Mouse (Mus musculus): Measurements from ENCODE around the gene Hist1h4m.
"Not testable (repeated sequence)": the region's sequence is repeated elsewhere in the genome, so short reads cannot be mapped to it uniquely, and the experiment has no call there.

The Hist1h4m gene

DNA sequence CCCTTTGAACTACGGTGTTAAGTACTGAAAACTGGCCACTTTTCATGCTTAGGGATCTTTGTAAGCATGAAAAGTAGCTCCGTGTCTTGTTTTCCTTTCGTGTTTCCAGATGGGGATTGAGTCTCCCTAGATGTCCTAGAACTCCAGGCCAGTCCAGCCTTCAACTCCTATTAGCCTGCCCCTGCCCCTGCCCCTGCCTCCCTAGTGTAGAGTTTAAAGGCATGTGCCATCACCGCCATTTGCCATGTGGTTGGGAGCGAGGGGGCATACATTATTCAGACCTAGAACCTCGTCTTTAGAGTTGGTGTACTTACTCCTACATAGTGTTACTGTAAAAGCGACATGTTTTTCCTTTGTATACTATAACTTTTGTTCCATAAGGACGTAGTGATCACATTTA, 472 bp upstream of the Hist1h4m start:
- not testable (repeated sequence) for DNase-seq

DNA sequence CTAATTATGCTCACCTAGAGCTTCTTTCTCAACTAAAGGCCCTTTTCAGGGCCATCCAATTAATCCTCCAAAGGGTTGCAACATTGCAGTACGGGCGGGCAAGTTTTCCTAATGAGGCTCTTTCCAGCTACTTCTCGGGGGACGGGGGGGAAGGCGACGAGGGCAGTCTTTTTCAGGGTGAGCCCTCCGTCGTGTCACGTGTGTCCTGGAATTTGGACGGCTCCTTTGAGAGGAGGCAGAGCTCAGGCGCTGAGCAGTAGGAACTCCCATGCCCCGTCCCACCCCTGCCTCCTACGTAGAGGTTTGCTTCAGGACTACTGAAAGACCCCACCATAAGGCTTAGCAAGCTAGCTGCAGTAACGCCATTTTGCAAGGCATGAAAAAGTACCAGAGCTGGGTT, 546 bp downstream of the Hist1h4m start:
- DNase-seq, result not testable (repeated sequence)

DNA sequence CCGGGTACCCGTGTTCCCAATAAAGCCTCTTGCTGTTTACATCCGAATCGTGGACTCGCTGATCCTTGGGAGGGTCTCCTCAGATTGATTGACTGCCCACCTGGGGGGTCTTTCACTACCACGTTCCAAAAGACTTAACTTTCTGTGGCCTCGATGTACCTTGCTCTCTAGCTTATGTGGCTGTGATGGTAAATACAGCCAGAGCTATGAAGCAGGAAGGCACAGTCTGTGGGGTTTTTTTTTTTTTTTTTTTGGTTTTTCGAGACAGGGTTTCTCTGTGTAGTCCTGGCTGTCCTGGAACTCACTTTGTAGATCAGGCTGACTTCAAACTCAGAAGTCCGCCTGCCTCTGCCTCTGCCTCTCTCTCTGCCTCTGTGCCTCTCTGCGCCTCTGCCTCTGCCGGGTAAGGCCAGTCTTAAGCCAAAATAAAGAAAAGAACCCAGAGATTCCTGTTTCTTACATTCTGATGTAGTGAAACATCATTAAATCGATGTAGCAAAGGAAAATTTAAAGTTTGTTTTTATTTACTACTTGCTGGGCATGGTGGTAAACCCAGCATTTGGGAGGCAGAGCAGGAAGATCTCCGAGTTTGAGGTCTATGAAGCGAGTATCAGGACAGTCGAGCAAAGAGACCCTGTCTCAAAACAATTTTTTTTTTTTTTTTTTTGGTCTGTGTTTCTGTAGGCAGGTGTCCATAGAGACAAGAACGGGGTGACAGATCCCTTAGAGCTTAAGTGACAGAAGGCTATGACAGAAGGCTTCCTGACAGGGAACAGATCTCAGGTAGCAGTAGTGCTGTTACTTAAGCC, 8.7 kb downstream of the Hist1h4m start:
- not testable (repeated sequence) for DNase-seq

DNA sequence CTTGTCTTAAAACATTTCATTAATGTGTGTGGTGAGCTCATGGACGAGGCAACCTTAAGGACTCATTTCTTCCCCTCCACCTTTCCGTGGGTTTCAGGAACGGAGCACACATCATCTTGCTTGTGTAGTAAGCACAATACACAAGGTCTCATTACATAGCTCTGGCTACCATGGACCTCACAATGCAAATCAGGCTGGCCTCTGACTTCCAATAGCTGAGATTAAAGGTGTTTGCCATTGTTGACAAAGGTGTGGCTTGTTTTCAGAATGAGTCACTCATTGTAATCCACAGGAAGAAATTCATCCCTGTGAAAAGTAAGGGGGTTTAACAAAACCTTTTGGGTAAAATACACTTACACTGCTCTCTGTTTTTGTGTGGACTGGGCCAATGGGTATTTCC, 17.0 kb downstream of the Hist1h4m start:
- no peak for DNase-seq

DNA sequence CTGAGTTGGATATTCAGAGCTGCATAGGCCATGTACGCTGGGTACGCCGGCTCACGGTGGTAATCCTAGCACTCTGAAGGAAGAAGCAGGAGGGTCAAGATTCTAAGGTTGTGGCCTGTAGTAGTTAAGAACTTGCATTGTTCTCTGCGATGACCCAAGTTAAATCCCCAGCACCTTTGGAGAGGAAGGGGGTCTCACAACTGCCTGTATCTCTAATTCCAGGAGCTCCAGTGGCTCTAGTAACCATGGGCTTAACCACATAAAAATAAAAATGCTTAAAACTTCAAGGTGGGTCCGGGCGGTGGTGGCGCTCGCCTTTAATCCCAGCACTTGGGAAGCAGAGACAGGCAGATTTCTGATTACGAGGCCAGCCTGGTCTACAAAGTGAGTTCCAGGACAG, 18.8 kb downstream of the Hist1h4m start:
- no peak for DNase-seq

DNA sequence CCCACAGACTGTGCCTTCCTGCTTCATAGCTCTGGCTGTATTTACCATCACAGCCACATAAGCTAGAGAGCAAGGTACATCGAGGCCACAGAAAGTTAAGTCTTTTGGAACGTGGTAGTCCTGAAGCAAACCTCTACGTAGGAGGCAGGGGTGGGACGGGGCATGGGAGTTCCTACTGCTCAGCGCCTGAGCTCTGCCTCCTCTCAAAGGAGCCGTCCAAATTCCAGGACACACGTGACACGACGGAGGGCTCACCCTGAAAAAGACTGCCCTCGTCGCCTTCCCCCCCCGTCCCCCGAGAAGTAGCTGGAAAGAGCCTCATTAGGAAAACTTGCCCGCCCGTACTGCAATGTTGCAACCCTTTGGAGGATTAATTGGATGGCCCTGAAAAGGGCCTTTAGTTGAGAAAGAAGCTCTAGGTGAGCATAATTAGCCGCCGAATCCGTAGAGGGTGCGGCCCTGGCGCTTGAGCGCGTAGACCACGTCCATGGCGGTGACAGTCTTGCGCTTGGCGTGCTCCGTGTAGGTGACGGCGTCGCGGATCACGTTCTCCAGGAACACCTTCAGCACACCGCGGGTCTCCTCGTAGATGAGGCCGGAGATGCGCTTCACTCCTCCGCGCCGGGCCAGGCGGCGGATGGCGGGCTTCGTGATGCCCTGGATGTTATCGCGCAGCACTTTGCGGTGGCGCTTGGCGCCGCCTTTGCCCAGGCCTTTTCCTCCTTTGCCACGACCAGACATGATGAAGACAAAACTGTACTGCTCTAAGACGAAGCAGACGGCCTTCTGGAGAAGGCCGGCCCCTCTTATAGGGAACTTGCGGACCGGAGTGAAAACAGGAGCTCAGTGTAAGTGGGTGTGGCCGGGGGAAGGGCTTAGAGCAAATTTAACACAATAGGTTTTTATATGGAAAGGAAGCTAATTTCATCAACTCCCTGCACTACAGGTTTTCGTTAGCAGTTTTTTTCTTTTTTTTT, 20.2 kb downstream of the Hist1h4m start, which contains the start of gene Hist1h4n:
Gene Hist1h4n (minus strand): TSS at position 779 of the 977 bp plus-strand sequence.
- not testable (repeated sequence) for DNase-seq

DNA sequence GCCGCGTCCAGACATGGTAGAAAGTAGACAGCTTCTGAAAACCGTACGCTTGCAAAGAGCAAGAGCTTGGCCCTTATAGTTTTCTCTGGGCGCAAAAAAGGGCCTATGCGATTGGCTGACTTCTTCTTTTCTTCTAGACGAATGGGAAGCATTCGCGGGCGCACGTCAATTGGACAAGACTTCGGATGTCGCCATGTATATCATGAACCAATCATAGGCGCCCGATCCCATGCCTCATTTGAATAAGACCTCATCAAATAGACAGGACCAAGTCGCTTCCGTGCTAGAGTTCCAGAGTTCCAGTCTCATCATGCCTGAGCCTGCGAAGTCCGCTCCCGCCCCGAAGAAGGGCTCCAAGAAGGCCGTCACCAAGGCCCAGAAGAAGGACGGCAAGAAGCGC, 21.9 kb downstream of the Hist1h4m start, which contains the start of the genes Hist1h2ap and Hist1h2br:
Gene Hist1h2ap (minus strand): TSS at position 47 of the 400 bp plus-strand sequence.
Gene Hist1h2br (plus strand): TSS at position 283 of the 400 bp plus-strand sequence.
- DNase-seq, result not testable (repeated sequence)

DNA sequence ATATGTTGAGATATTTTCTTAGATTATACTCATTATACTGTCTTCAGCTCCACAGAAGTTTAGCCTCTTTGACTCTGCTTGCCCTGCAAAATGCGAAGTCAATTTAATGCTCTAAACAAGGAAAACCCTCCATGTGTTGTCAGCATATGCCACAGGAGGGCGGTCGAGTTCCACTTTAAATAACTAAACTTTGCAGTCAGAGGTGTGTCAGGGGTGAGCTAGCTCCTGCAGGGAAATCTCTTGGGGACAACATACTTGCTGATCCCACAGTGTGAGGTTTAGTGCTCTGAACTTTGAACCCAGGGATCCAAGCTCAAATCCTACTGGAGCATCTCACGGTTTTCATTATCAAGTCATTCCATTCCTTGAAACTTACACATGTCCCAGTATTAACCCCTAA, 29.0 kb downstream of the Hist1h4m start:
- not testable (repeated sequence) for DNase-seq

DNA sequence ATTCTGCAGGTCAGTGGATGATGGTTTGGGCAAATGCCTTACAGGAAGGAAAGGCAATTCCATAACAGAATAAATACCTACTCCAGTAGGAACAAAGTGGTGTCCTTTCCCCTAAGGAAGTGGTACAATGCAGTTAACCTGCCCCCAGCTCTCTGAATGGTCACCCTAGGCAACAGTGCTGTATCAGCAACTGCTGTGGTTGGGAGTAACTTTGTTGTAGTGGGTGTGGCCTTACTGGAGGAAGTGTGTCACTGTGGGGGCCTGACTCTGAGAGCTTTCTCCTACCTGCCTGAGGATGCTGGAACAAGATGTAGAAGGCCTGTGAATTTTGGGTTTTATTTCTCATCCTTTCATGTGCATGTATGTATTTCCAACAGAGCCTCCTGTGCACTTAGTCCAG, 34.8 kb downstream of the Hist1h4m start:
- not testable (repeated sequence) for DNase-seq

DNA sequence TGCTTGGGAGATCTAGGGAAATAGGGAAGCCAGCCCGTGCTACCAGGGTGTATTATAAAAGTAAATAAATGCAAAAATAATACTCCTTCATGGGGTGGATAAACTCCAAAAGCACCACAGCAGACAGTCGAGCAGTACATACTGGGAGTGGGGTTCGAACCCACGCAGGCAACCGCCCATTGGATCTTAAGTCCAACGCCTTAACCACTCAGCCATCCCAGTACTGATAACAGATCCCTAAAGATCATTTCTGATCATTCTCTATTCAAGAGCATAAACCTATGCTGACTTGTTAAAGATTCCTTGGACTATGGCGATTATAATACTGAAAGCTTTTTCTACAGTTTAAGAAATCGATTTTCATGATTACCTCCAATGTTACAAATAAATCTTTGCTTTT, 36.3 kb downstream of the Hist1h4m start:
- no peak for DNase-seq

DNA sequence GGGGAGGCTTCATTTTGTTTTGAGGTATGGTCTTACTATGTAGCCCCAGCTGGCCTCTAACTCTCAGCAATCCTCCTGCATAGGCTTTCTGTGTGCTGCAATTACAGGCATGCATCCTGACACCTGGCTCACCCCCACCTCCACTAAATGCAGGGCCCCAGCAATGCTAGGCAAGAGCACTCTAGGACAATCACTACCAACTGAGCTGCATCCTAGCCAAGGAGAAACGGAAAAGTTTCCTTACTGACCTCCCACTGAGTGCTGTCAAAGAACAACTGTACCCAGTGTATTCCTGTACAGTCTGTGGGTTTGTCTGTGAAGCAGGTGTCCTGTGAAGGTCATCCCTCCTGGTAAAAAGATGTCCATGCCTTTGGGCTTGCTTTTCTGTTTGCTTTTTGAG, 39.1 kb downstream of the Hist1h4m start:
- DNase-seq, result not testable (repeated sequence)

DNA sequence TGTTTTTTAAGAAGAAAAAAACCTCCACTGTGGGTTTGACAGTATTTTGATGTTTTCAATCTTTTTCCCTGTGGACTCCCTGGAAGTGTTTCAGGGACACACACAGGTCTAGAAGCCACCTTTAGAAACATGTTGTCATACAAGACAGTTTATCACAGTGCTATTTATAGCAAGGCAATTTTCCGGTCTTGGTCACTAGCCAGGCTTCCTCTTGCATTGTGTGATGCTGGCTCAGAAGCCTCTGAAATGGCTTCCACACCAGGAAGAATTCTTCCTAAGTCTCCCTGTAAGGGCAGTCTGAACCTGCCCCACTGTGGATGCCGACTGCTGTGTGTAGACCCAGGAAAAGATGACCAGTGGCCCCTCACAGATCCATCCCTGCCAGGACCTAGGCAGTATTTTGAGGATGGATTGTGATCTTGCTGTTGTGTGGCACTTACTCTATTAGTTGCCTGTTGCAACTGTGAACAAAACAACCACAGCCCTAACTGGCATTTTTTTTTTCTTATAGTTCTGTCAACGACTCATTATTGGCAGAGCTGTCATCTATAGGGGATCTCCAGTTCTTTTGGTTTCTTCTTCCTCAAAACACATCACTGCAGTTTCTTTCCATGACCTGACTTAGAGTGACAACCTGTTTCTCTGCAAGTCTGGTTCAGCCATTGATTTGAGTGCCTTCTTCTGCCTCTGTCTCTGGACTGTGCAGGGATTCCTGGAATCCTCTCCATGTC, 40.8 kb downstream of the Hist1h4m start:
- DNase-seq, result no peak

DNA sequence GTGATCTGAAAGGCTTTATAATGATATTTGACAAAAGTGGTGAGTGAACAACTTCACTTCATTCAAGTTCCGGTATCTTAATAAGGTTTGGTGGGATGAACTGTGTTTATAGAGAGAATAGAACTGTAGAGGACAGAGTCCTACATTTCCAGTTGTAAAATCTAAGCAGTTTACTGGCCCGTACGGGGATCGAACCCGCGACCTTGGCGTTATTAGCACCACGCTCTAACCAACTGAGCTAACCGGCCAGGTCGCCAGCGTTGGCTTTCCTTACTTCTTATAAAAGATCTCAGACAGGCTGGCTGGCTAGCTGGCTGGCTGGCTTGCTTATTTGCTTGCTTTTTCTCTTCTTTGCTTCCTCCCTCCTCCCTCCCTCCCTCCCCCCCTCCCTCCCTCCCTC, 43.6 kb downstream of the Hist1h4m start:
- peak; percentile 88 for DNase-seq

DNA sequence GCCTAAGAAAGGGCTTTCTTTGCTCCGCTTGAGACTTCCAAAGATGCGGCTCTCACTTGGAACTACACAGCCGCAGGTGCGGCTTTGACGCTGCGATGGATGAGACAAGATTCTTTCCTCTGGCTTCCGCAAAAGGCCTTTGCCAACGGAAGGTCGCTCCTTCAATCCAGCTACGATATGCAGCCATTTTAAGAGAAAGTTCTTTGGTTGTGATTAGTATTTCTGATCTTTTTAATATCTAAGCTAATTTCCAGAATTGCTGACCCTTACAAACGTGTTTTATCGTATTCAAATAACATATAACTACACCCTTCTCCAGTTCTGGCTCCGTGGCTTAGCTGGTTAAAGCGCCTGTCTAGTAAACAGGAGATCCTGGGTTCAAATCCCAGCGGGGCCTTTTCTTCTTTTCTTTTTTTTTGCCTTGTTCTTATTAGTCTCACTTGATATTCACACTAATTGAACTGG, 44.2 kb downstream of the Hist1h4m start:
- peak; percentile 62 for DNase-seq

DNA sequence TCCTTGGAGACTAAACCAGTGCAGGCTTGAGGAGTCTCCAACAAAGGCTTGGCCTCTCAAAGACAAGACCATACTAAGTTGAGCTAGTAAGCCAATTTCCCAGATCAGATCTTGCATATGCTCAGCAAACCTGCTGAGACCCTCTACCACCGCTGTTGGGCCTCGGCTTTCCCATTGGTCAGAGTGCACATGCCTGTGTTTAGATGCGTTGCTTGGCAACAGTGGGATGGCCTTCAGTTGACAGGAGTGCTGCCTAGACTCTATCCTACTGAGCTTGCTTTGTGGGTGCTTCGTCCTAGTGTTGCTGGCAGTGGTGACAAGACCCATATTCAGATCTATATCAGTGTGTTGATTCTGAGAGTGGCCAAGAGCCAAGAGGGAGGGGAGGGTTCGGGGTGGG, 50.1 kb downstream of the Hist1h4m start:
- no peak for DNase-seq
